Mouse (Mus musculus): ENCODE measurements at regions not wholly inside any gene's neighbourhood (a gene's known extent, or its start where the extent isn't known, plus 50 kb on each side); places are given as distances from the start of the nearest gene placed in this dataset.
"Not testable (repeated sequence)": the region's sequence is repeated elsewhere in the genome, so short reads cannot be mapped to it uniquely, and the experiment has no call there.

DNA sequence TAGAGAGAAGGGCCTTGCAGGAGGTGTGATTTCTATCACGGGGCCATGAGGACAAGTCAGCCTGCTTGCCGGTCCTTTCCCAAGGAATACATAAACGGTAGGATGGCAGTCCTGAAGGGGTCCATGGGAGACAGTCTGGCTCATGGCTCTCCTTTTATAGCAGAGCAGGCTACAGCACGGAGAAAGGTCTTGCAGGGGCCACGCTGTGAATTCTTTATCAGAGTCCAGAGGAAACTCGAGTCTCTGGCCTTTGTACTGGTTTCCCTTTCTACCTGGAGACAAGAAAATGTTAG, 1984.0 kb downstream of the 4930444P10Rik start:
- no peak for DNase-seq

DNA sequence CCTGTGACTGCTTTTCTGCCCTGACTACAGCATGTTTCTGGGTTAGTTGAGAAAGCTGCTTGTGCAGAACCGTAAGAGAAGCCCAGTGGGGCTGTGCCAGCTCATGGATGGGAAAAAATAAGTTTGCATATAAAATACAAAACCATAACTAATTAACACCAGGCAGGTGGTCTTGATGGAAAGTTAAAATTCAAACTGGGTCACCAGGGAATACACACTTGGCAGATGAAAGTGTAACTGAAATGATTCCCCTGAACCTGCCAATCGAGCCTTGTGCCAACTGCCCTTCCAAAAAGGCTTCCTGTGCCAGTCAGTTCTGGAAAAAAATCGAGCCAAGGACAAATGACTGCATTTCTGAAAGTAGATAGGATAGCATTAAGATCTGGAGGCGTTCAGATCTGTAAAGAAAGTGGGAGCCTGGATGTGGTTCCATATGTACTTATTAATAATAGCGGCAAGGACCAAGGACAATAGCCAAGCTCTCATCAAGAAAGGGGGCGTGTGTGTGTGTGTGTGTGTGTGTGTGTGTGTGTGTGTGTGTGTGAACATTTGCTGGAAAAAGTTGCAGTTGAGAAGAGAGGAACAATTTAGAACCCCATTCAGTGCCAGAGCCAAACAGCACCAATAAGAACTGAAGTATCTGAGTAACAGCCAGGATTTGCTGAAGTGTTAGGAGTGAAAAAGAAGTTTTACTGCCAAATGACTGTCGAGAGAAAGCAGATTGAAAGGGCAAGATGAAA, 1984.5 kb downstream of the 4930444P10Rik start:
- DNase-seq = peak; percentile 16

- DNase-seq = not testable (repeated sequence)
These were observed 1987.6 kb downstream of the 4930444P10Rik start for GRCm38 (mm10) chr1:14105521-14105920.

DNA sequence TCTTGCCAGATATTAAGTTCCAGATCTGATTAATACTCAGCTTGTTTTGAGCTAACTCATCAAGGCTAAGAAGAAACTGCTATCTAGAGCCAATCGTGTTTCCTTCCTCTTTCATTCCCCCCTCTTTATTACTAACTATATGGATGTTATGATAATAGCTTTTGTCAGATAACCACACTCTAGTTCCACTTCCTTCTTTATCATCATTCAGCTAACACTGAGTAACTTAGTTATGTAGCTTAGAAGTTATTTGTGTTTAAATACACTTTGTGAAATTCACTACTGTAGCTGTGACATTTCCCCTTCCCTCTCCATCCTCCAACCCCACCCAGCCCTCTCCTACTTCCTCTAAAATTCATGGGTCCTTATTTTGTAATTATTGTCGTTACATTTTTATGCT, 1988.6 kb downstream of the 4930444P10Rik start:
- no peak for DNase-seq

- DNase-seq = no peak
These were observed 1994.1 kb downstream of the 4930444P10Rik start for GRCm38 (mm10) chr1:14099031-14099430.

GRCm38 (mm10) chr1:14097567-14098228, 1995.4 kb downstream of the 4930444P10Rik start:
- no peak for DNase-seq

DNA sequence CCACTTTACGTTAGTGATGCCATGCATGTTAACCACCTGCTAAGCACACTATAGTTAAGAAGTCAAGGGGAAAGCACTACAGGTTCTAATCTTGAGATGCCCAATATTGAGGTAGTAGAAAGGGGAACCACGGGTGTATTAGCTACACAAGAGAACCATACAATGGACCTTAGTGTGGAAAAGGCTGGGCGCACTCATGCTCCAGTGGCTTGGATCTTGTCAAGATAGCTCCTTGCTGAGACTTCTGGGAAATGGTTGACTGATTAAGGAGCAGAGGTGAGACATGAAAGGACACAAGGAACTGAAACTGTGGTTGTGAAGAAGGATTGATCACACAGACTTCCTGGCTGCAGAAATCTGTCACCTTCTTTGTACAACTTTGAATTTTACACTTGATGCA, 2028.3 kb downstream of the 4930444P10Rik start:
- DNase-seq = no peak

- no peak for DNase-seq
These were observed 2057.0 kb downstream of the 4930444P10Rik start for GRCm38 (mm10) chr1:14036163-14036562.

- DNase-seq = no peak
These were observed 2081.6 kb downstream of the 4930444P10Rik start for GRCm38 (mm10) chr1:14011484-14011883.

GRCm38 (mm10) chr1:14010789-14011188, 2082.3 kb downstream of the 4930444P10Rik start:
- DNase-seq = no peak

DNA sequence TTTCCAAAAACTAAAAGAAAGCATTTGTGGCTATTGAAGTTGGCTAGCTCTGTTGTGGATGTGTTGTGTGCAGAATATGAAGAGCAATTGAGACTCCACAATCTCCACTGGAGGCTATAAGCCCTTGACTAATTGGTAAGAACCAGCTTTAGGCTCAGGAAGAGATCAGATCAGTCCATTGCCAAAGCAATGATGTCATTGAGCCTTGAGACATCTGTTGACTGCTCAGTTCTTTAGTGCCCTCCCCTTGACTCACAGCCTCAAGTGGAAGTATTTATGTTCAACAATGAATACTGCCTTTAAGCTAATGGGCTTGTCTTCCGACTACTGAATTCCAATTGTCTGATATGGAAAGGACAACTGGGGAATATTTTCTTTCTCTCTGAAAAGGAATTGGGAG, 2090.6 kb downstream of the 4930444P10Rik start:
- no peak for DNase-seq

GRCm38 (mm10) chr1:14001431-14001830, 2091.7 kb downstream of the 4930444P10Rik start:
- DNase-seq = peak; percentile 24

DNA sequence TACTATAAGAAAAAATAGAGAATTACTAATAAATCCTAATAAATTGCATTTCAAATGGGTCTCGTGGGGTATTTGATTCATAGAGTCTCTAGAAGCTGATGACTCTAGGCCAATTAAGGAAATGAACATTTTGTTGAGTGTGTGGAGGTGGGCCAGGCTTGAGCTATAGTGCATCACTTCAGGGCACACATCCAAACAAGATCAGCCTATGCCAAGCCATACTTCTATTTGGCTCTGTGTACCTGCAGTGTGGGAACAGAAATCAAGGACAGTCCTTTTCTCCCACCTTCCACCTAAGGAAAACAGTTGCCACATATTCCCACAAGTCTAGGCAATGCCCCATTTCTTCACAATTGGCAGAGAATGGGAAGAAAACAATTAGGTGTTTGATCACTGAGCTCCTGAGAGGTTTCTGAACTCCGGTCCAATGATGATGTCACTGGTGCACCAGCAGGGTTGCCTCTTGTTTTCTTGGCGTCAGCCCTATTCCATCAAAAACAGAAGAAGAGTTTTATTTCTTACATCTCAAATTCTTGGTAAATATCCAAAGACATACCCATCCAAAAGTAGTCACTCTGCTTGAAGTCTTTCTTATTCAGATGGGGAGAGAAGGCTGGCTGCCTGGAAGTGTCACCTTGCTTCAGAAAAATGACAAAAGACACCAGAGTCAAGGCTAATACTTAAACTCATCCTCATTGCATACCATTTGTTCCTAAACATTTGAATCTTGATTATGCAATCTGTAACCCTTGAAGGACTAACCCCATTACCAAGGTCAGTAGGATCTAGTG, 2092.3 kb downstream of the 4930444P10Rik start:
- peak; percentile 12 for DNase-seq

GRCm38 (mm10) chr1:13998178-13998708, 2094.9 kb downstream of the 4930444P10Rik start:
- no peak for DNase-seq

DNA sequence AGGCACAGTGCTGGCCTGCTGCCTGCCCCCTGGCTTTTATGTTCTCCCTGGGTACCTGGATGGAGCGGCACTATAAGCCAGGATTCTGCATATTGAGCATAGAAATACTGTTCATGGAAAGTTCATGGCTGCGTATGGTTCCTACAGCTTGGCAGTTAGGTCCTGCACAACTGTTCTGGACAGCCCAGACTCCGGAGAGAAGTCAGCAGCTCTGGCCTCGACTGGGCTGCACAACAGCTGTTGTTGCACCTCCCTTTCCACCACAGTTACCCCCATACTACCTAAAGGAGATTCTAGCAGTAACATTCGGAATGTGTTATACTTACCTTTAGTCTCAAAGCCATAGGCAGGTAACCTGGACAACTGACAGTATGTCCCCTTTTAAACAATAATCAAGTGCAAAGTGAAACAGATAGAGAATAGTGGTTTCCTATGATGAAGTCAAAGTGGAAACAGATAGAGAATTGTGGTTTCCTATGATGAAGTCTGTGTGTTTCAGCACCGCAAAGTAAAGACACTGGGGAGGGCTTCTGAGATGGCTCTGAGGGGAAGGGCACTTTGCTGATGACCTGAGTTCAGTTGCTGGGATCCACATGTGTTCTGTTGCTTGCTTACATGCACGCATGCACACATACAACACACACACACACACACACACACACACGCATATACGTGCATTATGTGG, 2099.2 kb downstream of the 4930444P10Rik start:
- DNase-seq = no peak

GRCm38 (mm10) chr1:13992978-13993377, 2100.1 kb downstream of the 4930444P10Rik start:
- no peak for DNase-seq

- no peak for DNase-seq
These were observed 2103.8 kb downstream of the 4930444P10Rik start for GRCm38 (mm10) chr1:13989360-13989759.

- no peak for DNase-seq
These were observed 2108.3 kb downstream of the 4930444P10Rik start for GRCm38 (mm10) chr1:13984833-13985232.

- DNase-seq = no peak
These were observed 2112.9 kb downstream of the 4930444P10Rik start for GRCm38 (mm10) chr1:13980273-13980672.

GRCm38 (mm10) chr1:13978640-13979039, 2114.5 kb downstream of the 4930444P10Rik start:
- DNase-seq = no peak

GRCm38 (mm10) chr1:13977207-13977606, 2115.9 kb downstream of the 4930444P10Rik start:
- no peak for DNase-seq

- no peak for DNase-seq
These were observed 2143.9 kb downstream of the 4930444P10Rik start for GRCm38 (mm10) chr1:13949241-13949640.

GRCm38 (mm10) chr1:13941351-13941750, 2151.8 kb downstream of the 4930444P10Rik start:
- no peak for DNase-seq

Measured in cerebellum, adult 11-12 months (tissue).